Mouse (Mus musculus): ENCODE results near the gene Clec2h.
"Not testable (repeated sequence)": the region's sequence is repeated elsewhere in the genome, so short reads cannot be mapped to it uniquely, and the experiment has no call there.

DNA sequence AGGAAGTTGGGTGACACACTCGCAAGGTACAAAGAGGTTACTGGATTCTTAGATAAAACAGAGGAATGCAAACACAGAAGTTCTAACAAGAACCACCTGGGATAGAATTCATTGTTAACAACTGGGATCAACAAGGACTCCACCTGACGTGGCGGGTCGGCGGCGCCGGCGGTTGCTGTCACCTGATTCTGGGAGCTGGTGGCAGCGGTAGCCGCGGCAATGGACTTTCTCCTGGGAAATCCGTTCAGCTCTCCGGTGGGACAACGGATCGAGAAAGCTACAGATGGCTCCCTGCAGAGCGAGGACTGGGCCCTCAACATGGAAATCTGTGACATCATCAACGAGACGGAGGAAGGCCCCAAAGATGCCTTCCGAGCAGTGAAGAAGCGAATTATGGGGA, 17.5 kb upstream of the Clec2h start:
- TF ChIP-seq CTCF (IDR thresholded peaks at IDR 0.05; ENCODE audit: low read depth, low read length); POLR2A (IDR thresholded peaks at IDR 0.05; ENCODE audit: borderline replicate concordance, low read depth, low read length): not testable (repeated sequence)
